Comparison of ENCODE assay signal across 11 mouse cellular contexts in genomic region chr7:108972273-108972672, GRCm38 (mm10). TPM values are rescaled to one million over a fixed set of nuclear protein-coding genes. Genes with fewer than 3 reads are reported as not detected.
A peak's percentile ranks its signal among the peaks of the same experiment; 100 is the strongest.
DNase-seq lines count a peak whose midpoint lies in the region; ATAC-seq lines count a peak whose summit lies in the region.
"Had no signal": no experiment of that assay in that cellular context is flagged by ENCODE, and none has a peak within 500 bp of the region (broad histone marks: within the 10 kb centered on the region; RNA-seq: fewer than 3 reads in every experiment).

No protein-coding gene starts in this region.

- DNase-seq in right cerebral cortex, postnatal 14 days = peak; percentile 39
- no peak for DNase-seq in right cerebral cortex, adult 2 months (ENCODE audit: low spot score in 2 of 2)
- DNase-seq in cerebellum, postnatal 14 days = peak; percentile 80 to 85
- peak; percentile 74 for DNase-seq in hindbrain, embryonic 14.5 days (ENCODE audit: low spot score)
- peak; percentile 87 for DNase-seq in retina, postnatal 1 day
- no peak for DNase-seq in heart, postnatal 10 days
- no peak for DNase-seq in thymus, postnatal 4 days
- no peak for DNase-seq in spleen, postnatal 4 days (ENCODE audit: low spot score in 2 of 2)

- 19% methylated on average over 6 of the region's 6 CpGs for WGBS in hindbrain, embryonic 14.5 days

- no peak overlapping the region for H3K4me3 ChIP-seq in hindbrain, embryonic 14.5 days (replicated peaks; ENCODE audit: low read length)
- H3K4me3 ChIP-seq: embryonic facial prominence, embryonic 13.5 days; limb, embryonic 12.5 days had no signal

- no peak overlapping the region; the same call in 1 of the 2 replicates for H3K4me2 ChIP-seq in hindbrain, embryonic 14.5 days (replicated peaks)
- H3K4me2 ChIP-seq: embryonic facial prominence, embryonic 13.5 days; limb, embryonic 12.5 days had no signal

- H3K9ac ChIP-seq in hindbrain, embryonic 14.5 days = no peak overlapping the region
- H3K9ac ChIP-seq: embryonic facial prominence, embryonic 13.5 days; limb, embryonic 12.5 days had no signal

- peak; percentile 88 for ATAC-seq in hindbrain, embryonic 14.5 days (ENCODE audit: low FRiP score)

- no peaks in the 10 kb centered on the region for H3K27me3 ChIP-seq in hindbrain, embryonic 14.5 days (ENCODE audit: control insufficient read depth, insufficient read depth, low read length)
- H3K27me3 ChIP-seq: embryonic facial prominence, embryonic 13.5 days; limb, embryonic 12.5 days had no signal

- H3K9me3 ChIP-seq in hindbrain, embryonic 14.5 days (ENCODE audit: control insufficient read depth, low read length) = no peaks in the 10 kb centered on the region
- H3K9me3 ChIP-seq: embryonic facial prominence, embryonic 13.5 days; G1E; limb, embryonic 12.5 days had no signal

- H3K4me1 ChIP-seq in hindbrain, embryonic 14.5 days (replicated peaks; ENCODE audit: control insufficient read depth, insufficient read depth, low read length) = peaks cover 18% of the 10 kb centered on the region
- H3K4me1 ChIP-seq: embryonic facial prominence, embryonic 13.5 days; limb, embryonic 12.5 days had no signal

- no peaks in the 10 kb centered on the region for H3K36me3 ChIP-seq in hindbrain, embryonic 14.5 days (replicated peaks; ENCODE audit: control insufficient read depth, insufficient read depth)
- H3K36me3 ChIP-seq: embryonic facial prominence, embryonic 13.5 days; G1E; limb, embryonic 12.5 days had no signal

- peak overlapping the region; percentile 73 for H3K27ac ChIP-seq in hindbrain, embryonic 14.5 days
- H3K27ac ChIP-seq: embryonic facial prominence, embryonic 13.5 days; limb, embryonic 12.5 days had no signal

- intact Hi-C loops in heart, postnatal 10 days (cut with DNase I) = no loop called here

RNA-seq across cellular contexts. Expression of gene Tub, which starts 22.1 kb away (rescaled TPM):
- 52.9 and 62.0 TPM in 2 replicates for polyA plus RNA-seq in hindbrain, embryonic 14.5 days (2014; fragmentation: Nextera tagmentation; extraction: Ambion mirVana)
- under 1 TPM; 0.50 to 0.53 TPM for total RNA-seq in heart, postnatal 10 days (2021)
- polyA plus RNA-seq: G1E had no signal

RNA-seq across cellular contexts. Expression of gene Eif3f, which starts 38.1 kb away (rescaled TPM):
- polyA plus RNA-seq in hindbrain, embryonic 14.5 days (2014; fragmentation: Nextera tagmentation; extraction: Ambion mirVana) = 83.1 and 90.8 TPM in 2 replicates
- total RNA-seq in heart, postnatal 10 days (2021) = 100 to 1,000 TPM; 112 to 117 TPM

RNA-seq across cellular contexts. Expression of gene Nlrp10, which starts 42.3 kb away (rescaled TPM):
- polyA plus RNA-seq in hindbrain, embryonic 14.5 days (2014; fragmentation: Nextera tagmentation; extraction: Ambion mirVana) = not detected in 2 replicates
- total RNA-seq in heart, postnatal 10 days (2021) = 10 to 100 TPM; 13.7 to 19.5 TPM

Comparison
In these comparisons a context has a peak if more than half of its experiments do, and no peak if none do; other contexts are left out.
1. DNase-seq: peak in right cerebral cortex, postnatal 14 days (single experiment), cerebellum, postnatal 14 days (2 of 2), hindbrain, embryonic 14.5 days (single experiment) and retina, postnatal 1 day (single experiment); none in right cerebral cortex, adult 2 months (0 of 2), heart, postnatal 10 days (0 of 2), thymus, postnatal 4 days (single experiment) and spleen, postnatal 4 days (0 of 2).